Mouse (Mus musculus) heart, embryonic 11.5 days (tissue): ENCODE data around the gene Stap1. TPM values are rescaled to one million over a fixed set of nuclear protein-coding genes. Genes with fewer than 3 reads are reported as not detected.

Experiments
- ATAC-seq: fragments of 200-750 bp; cut with Nextera tagmentation; replicated peaks from 2 replicates; pipeline ENCODE4 v1.8.0; 2017; ENCODE audit warnings: moderate library complexity; ENCODE audit not compliant: insufficient number of reproducible peaks, low FRiP score, low TSS enrichment
- H3K27ac ChIP-seq: fragments of 300-500 bp; sonication (generic); 2 replicates; pipeline ENCODE4 v1.5.1; 2014; ENCODE audit warnings: mild to moderate bottlenecking, low read depth, low read length
- H3K27me3 ChIP-seq: fragments of 300-500 bp; sonication (generic); 2 replicates; pipeline ENCODE4 v1.6.1; 2014; ENCODE audit warnings: mild to moderate bottlenecking, low read length, mixed read lengths; ENCODE audit not compliant: control insufficient read depth, insufficient read depth
- H3K36me3 ChIP-seq: fragments of 300-500 bp; sonication (generic); 2 replicates; pipeline ENCODE4 v1.6.1; 2014; ENCODE audit warnings: mild to moderate bottlenecking, low read length, moderate library complexity, mixed read lengths; ENCODE audit not compliant: control insufficient read depth, insufficient read depth
- H3K4me1 ChIP-seq: fragments of 300-500 bp; sonication (generic); 2 replicates; pipeline ENCODE4 v1.6.1; 2014; ENCODE audit warnings: low read length; ENCODE audit not compliant: control insufficient read depth, insufficient read depth
- H3K4me2 ChIP-seq: fragments of 300-500 bp; sonication (generic); 2 replicates; pipeline ENCODE4 v1.6.1; 2014; ENCODE audit warnings: mild to moderate bottlenecking, moderate library complexity
- H3K4me3 ChIP-seq: fragments of 300-500 bp; sonication (generic); 2 replicates; pipeline ENCODE4 v1.5.1; 2014; ENCODE audit warnings: low read depth, low read length
- H3K9ac ChIP-seq: fragments of 300-500 bp; sonication (generic); 2 replicates; pipeline ENCODE4 v1.6.1; 2014; ENCODE audit warnings: mild to moderate bottlenecking, low read depth, low read length, moderate library complexity
- H3K9me3 ChIP-seq: fragments of 300-500 bp; sonication (generic); replicated peaks from 2 replicates; pipeline ENCODE4 v1.6.1; 2016; ENCODE audit warnings: low read length; ENCODE audit not compliant: control insufficient read depth
- WGBS: fragments of 180-500 bp; shearing (Covaris S2); extraction: QIAGEN DNeasy Blood & Tissue Kit; methylation state at CpG from one replicate; pipeline ENCODE4 v1.1.7; 2014; ENCODE audit not compliant: insufficient replicate concordance; 5-methylcytosine and 5-hydroxymethylcytosine counted together
- polyA plus RNA-seq: library from polyadenylated mRNA; unstranded; fragments of >200 nt; fragmentation: Nextera tagmentation; extraction: Ambion mirVana; gene quantifications from 2 replicates; pipeline ENCODE4 v1.2.1, GENCODE M21; 2014

Stap1 gene
- polyA plus RNA-seq, 1 experiment from 2014 or later = 0.29 TPM

GRCm38 (mm10) chr5:86106610-86107009 lies 35.1 kb downstream of the Stap1 start:
- Histone ChIP-seq H3K4me3 (no peak overlapping the region), H3K36me3 (0 out of 2 replicates have a peak, but pooled peaks cover 2% of the 10 kb centered on the region), H3K4me1 (no peaks in the 10 kb centered on the region), H3K27me3 (no peaks in the 10 kb centered on the region), H3K9me3 (no peaks in the 10 kb centered on the region), H3K9ac (no peak overlapping the region), H3K4me2 (no peak overlapping the region), H3K27ac (no peak overlapping the region)
- no peak for ATAC-seq
- WGBS = 70% methylated on average over 2 of the region's 2 CpGs

- no peak overlapping the region for H3K27ac ChIP-seq
- no peak for ATAC-seq
- peaks cover 5% of the 10 kb centered on the region; the same call in 1 of the 2 replicates for H3K4me1 ChIP-seq
- H3K36me3 ChIP-seq = 0 out of 2 replicates have a peak, but pooled peaks cover 2% of the 10 kb centered on the region
- no peaks in the 10 kb centered on the region for H3K9me3 ChIP-seq
- 96% methylated on average over 1 of the region's 1 CpGs for WGBS
- H3K4me2 ChIP-seq = no peak overlapping the region
- no peak overlapping the region for H3K9ac ChIP-seq
- no peaks in the 10 kb centered on the region for H3K27me3 ChIP-seq
- no peak overlapping the region for H3K4me3 ChIP-seq
Measured at GRCm38 (mm10) chr5:86111074-86111473, 39.5 kb downstream of the Stap1 start.

DNA sequence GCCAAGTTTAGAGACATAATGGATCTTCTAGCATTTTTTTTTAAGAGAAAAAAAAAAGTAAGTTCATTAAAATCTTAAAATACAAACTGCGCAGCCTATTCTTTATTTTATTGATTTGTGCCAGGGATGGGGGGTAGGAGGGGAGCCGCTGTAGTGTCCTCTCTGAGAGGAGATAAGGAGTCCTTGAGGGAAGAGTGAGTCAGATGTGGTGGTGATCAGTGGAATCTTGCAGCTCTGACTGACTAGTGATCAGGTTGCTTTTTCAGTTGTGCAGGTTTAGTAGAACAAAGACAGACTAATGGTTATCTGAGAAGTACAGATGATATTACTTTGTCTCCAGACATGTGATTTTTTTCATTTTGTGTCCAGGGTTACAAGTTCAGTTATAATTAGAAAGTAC lies 41.5 kb downstream of the Stap1 start:
- no peak overlapping the region for H3K4me3 ChIP-seq
- no peak overlapping the region for H3K27ac ChIP-seq
- H3K36me3 ChIP-seq = 0 out of 2 replicates have a peak, but pooled peaks cover 2% of the 10 kb centered on the region
- H3K27me3 ChIP-seq = no peaks in the 10 kb centered on the region
- WGBS = 43% methylated on average over 2 of the region's 2 CpGs
- no peaks in the 10 kb centered on the region for H3K9me3 ChIP-seq
- no peak for ATAC-seq
- H3K9ac ChIP-seq = no peak overlapping the region
- H3K4me1 ChIP-seq = peaks cover 5% of the 10 kb centered on the region; the same call in 1 of the 2 replicates
- H3K4me2 ChIP-seq = no peak overlapping the region

DNA sequence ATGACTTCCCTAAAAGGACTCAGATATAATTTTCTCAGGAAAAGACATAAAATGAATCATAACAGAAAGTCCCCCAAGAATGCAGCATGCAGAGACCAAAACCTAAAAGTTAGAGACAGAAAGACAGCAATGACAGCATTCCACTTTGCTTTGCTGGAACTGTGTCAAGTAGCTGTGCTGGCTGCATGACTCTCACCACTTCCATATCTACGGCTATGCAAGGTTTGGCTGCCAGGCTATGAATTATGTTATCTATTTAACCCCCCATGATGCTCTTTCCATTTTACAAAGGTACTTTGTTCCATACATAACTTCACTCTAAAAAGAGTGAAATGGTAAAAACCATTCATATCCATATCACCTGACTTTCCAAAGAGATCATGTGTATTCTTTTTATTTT lies 42.5 kb downstream of the Stap1 start:
- ATAC-seq = no peak
- Histone ChIP-seq H3K4me3 (no peak overlapping the region), H3K36me3 (peaks cover 3% of the 10 kb centered on the region; the same call in 1 of the 2 replicates), H3K4me2 (no peak overlapping the region), H3K4me1 (peaks cover 5% of the 10 kb centered on the region; the same call in 1 of the 2 replicates), H3K9me3 (no peaks in the 10 kb centered on the region), H3K27ac (no peak overlapping the region), H3K27me3 (no peaks in the 10 kb centered on the region), H3K9ac (no peak overlapping the region)
- WGBS = 52% methylated on average over 1 of the region's 1 CpGs

GRCm38 (mm10) chr5:86118457-86119094 lies 47.0 kb downstream of the Stap1 start:
- no peaks in the 10 kb centered on the region for H3K9me3 ChIP-seq
- no peak overlapping the region for H3K27ac ChIP-seq
- WGBS = 87% methylated on average over 9 of the region's 9 CpGs

DNA sequence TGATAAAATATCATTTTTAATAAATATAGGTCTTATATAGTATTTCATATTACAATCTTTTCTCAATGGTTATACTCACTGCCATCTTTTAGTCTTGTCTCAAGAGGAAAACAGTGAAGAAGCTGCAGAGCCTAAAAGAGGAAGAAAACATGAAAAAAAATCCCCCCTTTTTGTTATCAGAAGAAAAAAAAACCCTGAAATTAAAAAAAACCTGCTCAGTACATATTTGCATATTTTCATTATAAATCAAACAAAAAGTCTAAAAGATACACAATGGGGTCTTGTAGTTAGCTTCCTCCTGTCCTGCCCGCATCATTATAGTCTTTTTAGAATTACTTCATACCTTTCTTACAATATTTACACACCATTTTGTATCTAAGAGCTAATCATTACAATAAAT lies 57.2 kb downstream of the Stap1 start:
- Histone ChIP-seq H3K4me1 (no peaks in the 10 kb centered on the region), H3K4me3 (no peak overlapping the region), H3K9ac (no peak overlapping the region), H3K4me2 (no peak overlapping the region), H3K36me3 (no peaks in the 10 kb centered on the region; the same call in 1 of the 2 replicates), H3K27ac (no peak overlapping the region), H3K9me3 (no peaks in the 10 kb centered on the region), H3K27me3 (no peaks in the 10 kb centered on the region)
- WGBS = 89% methylated on average over 1 of the region's 1 CpGs
- no peak for ATAC-seq

More at GRCm38 (mm10) chr5:86118457-86119094, 47.0 kb downstream of the Stap1 start:
- H3K27me3 ChIP-seq = no peaks in the 10 kb centered on the region
- peaks cover 6% of the 10 kb centered on the region; the same call in 1 of the 2 replicates for H3K36me3 ChIP-seq
- no peak overlapping the region for H3K4me3 ChIP-seq
- no peak for ATAC-seq
- peaks cover 5% of the 10 kb centered on the region; the same call in 1 of the 2 replicates for H3K4me1 ChIP-seq
- H3K4me2 ChIP-seq = no peak overlapping the region
- H3K9ac ChIP-seq = no peak overlapping the region

DNA sequence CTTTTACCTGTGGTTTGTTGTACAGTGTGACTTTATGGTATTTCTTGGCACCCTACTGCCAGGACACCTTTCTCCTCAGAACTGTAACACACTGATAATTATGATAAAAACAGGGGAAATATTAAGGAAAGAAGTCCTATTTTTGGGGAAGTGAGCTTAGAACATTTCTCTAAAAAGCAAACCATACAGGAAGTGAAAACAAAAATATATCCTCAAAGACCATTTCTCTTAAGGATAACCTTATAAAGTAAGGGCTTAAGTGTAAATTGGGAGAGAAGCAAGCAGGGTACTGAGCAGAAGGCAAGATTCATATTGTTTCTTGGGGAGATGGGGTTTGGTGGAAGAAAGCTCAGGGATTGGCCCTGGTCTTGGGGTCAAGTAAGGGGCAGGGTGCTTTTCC lies 58.3 kb downstream of the Stap1 start:
- Histone ChIP-seq H3K4me3 (no peak overlapping the region), H3K9ac (no peak overlapping the region), H3K27me3 (no peaks in the 10 kb centered on the region), H3K9me3 (no peaks in the 10 kb centered on the region), H3K4me2 (no peak overlapping the region), H3K36me3 (no peaks in the 10 kb centered on the region; the same call in 1 of the 2 replicates), H3K27ac (no peak overlapping the region), H3K4me1 (no peaks in the 10 kb centered on the region)
- ATAC-seq = no peak
